Mouse (Mus musculus) liver, embryonic 14.5 days (tissue): ENCODE measurements around the gene Atg5.

Experiments used
- CTCF ChIP-seq: IDR thresholded peaks from 2 replicates; pipeline ENCODE4 v1.5.1; 2016; ENCODE audit warnings: antibody characterized with exemption, low read depth, control low read depth
- EP300 ChIP-seq: IDR thresholded peaks from 2 replicates; pipeline ENCODE4 v1.6.1; 2016; ENCODE audit warnings: antibody characterized with exemption, low read depth

- TF ChIP-seq CTCF, result no peak
- no peak for TF ChIP-seq EP300
Observed at GRCm38 (mm10) chr10:44400119-44400518, 132.0 kb downstream of the Atg5 start.
